Mouse (Mus musculus) midbrain, postnatal 0 days (tissue): Measurements from ENCODE around the gene Vmn1r1. TPM values are rescaled to one million over a fixed set of nuclear protein-coding genes. Genes with fewer than 3 reads are reported as not detected.
A peak's percentile ranks its signal among the peaks of the same experiment; 100 is the strongest.

ENCODE experiments used
- ATAC-seq: fragments of 200-750 bp; cut with Nextera tagmentation; 2 replicates; pipeline ENCODE4 v1.8.0; 2017; ENCODE audit warnings: moderate number of reproducible peaks, mild to moderate bottlenecking, moderate TSS enrichment, moderate library complexity; ENCODE audit not compliant: low FRiP score
- DNase-seq: peaks from one replicate; pipeline ENCODE4 v3.0.0-alpha.2; 2015; ENCODE audit warnings: low spot score
- H3K27ac ChIP-seq: fragments of 300-500 bp; sonication (generic); 2 replicates; pipeline ENCODE4 v1.5.1; 2014; ENCODE audit warnings: low read depth, mild to moderate bottlenecking, low read length, mixed read lengths
- H3K27me3 ChIP-seq: fragments of 300-500 bp; sonication (generic); 2 replicates; pipeline ENCODE4 v1.6.1; 2014; ENCODE audit warnings: low read length, control low read depth, mixed read lengths; ENCODE audit not compliant: insufficient read depth
- H3K36me3 ChIP-seq: fragments of 300-500 bp; sonication (generic); 2 replicates; pipeline ENCODE4 v1.6.1; 2014; ENCODE audit warnings: low read length, control low read depth, mixed read lengths; ENCODE audit not compliant: insufficient read depth
- H3K4me1 ChIP-seq: fragments of 300-500 bp; sonication (generic); 2 replicates; pipeline ENCODE4 v1.6.1; 2014; ENCODE audit warnings: mild to moderate bottlenecking, control low read depth, antibody characterized with exemption, low read length, mixed read lengths; ENCODE audit not compliant: insufficient read depth
- H3K4me2 ChIP-seq: fragments of 300-500 bp; sonication (generic); 2 replicates; pipeline ENCODE4 v1.6.1; 2014; ENCODE audit warnings: low read depth, mild to moderate bottlenecking, low read length, mixed read lengths; ENCODE audit not compliant: poor library complexity, severe bottlenecking
- H3K4me3 ChIP-seq: fragments of 300-500 bp; sonication (generic); 2 replicates; pipeline ENCODE4 v1.5.1; 2014; ENCODE audit warnings: low read depth, mild to moderate bottlenecking, low read length, moderate library complexity
- H3K9ac ChIP-seq: fragments of 300-500 bp; sonication (generic); replicated peaks from 2 replicates; pipeline ENCODE4 v1.6.1; 2014; ENCODE audit warnings: mild to moderate bottlenecking, low read length, moderate library complexity, mixed read lengths; ENCODE audit not compliant: poor library complexity, severe bottlenecking
- H3K9me3 ChIP-seq: fragments of 300-500 bp; sonication (generic); 2 replicates; pipeline ENCODE4 v1.6.1; 2016; ENCODE audit warnings: low read length, control low read depth
- CTCF ChIP-seq: IDR thresholded peaks from 2 replicates; pipeline ENCODE4 v1.5.1; 2016; ENCODE audit warnings: antibody characterized with exemption, mild to moderate bottlenecking
- WGBS: fragments of 180-500 bp; shearing (Covaris S2); extraction: QIAGEN DNeasy Blood & Tissue Kit; methylation state at CpG from one replicate; pipeline ENCODE4 v1.1.7; 2014; 5-methylcytosine and 5-hydroxymethylcytosine counted together
- polyA plus RNA-seq: library from polyadenylated mRNA; unstranded; fragments of >200 nt; fragmentation: Nextera tagmentation; extraction: Ambion mirVana; gene quantifications from 2 replicates; pipeline ENCODE4 v1.2.1, GENCODE M21; 2015
- total RNA-seq: library from RNA; depleted of rRNA; stranded (reverse); fragments of >200 nt; gene quantifications from 2 replicates; pipeline ENCODE4 v1.2.3, GENCODE M21; 2014; rRNA removed

Gene Vmn1r1
- total and polyA plus RNA-seq, 2 experiments from 2014 or later = not detected

- no peak overlapping the region for H3K4me3 ChIP-seq
- H3K9me3 ChIP-seq = no peaks in the 10 kb centered on the region
- no peak overlapping the region for H3K4me2 ChIP-seq
- H3K27me3 ChIP-seq = no peaks in the 10 kb centered on the region
- no peaks in the 10 kb centered on the region for H3K4me1 ChIP-seq
- ATAC-seq = no peak
- no peak for DNase-seq
- H3K36me3 ChIP-seq = no peaks in the 10 kb centered on the region
- WGBS = 80% methylated on average over 9 of the region's 9 CpGs
- no peak overlapping the region for H3K9ac ChIP-seq
- H3K27ac ChIP-seq = no peak overlapping the region
- no peak for TF ChIP-seq CTCF
Measured at GRCm38 (mm10) chr1:182107251-182107650, 57.0 kb downstream of the Vmn1r1 start.

GRCm38 (mm10) chr1:182105023-182105422 is 59.3 kb downstream of the Vmn1r1 start:
- WGBS = 48% methylated on average over 3 of the region's 3 CpGs
- ATAC-seq (no peak), DNase-seq (peak; percentile 47)
- H3K4me2 ChIP-seq = no peak overlapping the region
- no peaks in the 10 kb centered on the region for H3K36me3 ChIP-seq
- H3K27ac ChIP-seq = no peak overlapping the region
- no peaks in the 10 kb centered on the region for H3K27me3 ChIP-seq
- no peak overlapping the region for H3K4me3 ChIP-seq
- TF ChIP-seq CTCF = no peak
- no peaks in the 10 kb centered on the region for H3K4me1 ChIP-seq
- no peaks in the 10 kb centered on the region for H3K9me3 ChIP-seq
- no peak overlapping the region for H3K9ac ChIP-seq

Other genes with a start within 250 kb of the Vmn1r1 start
- 78.0 and 84.2 TPM in 2 replicates for gene Enah, start 144.5 kb downstream of the Vmn1r1 start, total RNA-seq
- gene Enah, start 144.5 kb downstream of the Vmn1r1 start, polyA plus RNA-seq = 16.8 and 23.0 TPM in 2 replicates
- 70.5 and 76.1 TPM in 2 replicates for gene Srp9, start 39.7 kb downstream of the Vmn1r1 start, total RNA-seq
- gene Srp9, start 39.7 kb downstream of the Vmn1r1 start, polyA plus RNA-seq = 169 and 173 TPM in 2 replicates
- 83.0 and 97.7 TPM in 2 replicates for gene Degs1, start 118.3 kb upstream of the Vmn1r1 start, total RNA-seq
- 107 and 112 TPM in 2 replicates for gene Degs1, start 118.3 kb upstream of the Vmn1r1 start, polyA plus RNA-seq
- gene Fbxo28, start 177.1 kb upstream of the Vmn1r1 start, total RNA-seq = 32.2 and 40.3 TPM in 2 replicates
- 13.1 and 14.5 TPM in 2 replicates for gene Fbxo28, start 177.1 kb upstream of the Vmn1r1 start, polyA plus RNA-seq
- gene Trp53bp2, start 244.7 kb upstream of the Vmn1r1 start, total RNA-seq = 21.1 and 27.0 TPM in 2 replicates
- gene Trp53bp2, start 244.7 kb upstream of the Vmn1r1 start, polyA plus RNA-seq = 9.9 and 11.1 TPM in 2 replicates